Mouse (Mus musculus): ENCODE data around the gene Tiam1. TPM values are rescaled to one million over a fixed set of nuclear protein-coding genes. Genes with fewer than 3 reads are reported as not detected.

The Tiam1 gene
- total and polyA plus RNA-seq, 3 experiments: 1.8 to 5.3 (median 2.9) TPM

DNA sequence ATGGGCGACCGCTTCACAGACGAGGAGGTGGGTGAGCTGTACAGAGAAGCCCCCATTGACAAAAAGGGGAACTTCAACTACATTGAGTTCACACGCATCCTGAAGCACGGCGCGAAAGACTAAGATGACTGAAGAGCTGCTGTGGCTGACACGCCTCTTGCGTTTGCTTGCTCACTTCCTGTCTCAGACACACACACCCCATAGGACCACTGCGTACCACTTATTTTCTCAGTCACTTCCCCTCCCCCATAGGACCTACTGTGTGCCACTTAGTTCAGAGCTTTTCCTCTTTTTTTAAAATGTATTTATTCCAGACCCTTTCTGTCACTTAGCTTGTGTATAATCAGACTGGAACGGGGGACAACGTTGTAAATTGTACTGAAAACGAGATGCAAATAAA, 53.2 kb downstream of the Tiam1 start:
- DNase-seq (ENCODE audit: low spot score) (no peak), ATAC-seq (ENCODE audit: extremely low read depth, insufficient number of reproducible peaks, low FRiP score, poor library complexity, severe bottlenecking) (no peak)
- Histone ChIP-seq H3K27me3 (ENCODE audit: insufficient read depth, low read length) (no peaks in the 10 kb centered on the region), H3K36me3 (replicated peaks) (no peaks in the 10 kb centered on the region), H3K4me3 (ENCODE audit: low read depth, low read length) (no peak overlapping the region), H3K9me3 (replicated peaks) (peaks cover 51% of the 10 kb centered on the region), H3K4me1 (ENCODE audit: insufficient read depth, low read depth, low read length) (no peaks in the 10 kb centered on the region)
- TF ChIP-seq GATA2 (IDR thresholded peaks at IDR 0.05; ENCODE audit: borderline replicate concordance, low read depth, low read length) (no peak), GATA1 (IDR thresholded peaks at IDR 0.05; ENCODE audit: borderline replicate concordance, low read length) (no peak), TAL1 (conservative IDR thresholded peaks at IDR 0.05; ENCODE audit: low read depth, low read length) (no peak), POLR2AphosphoS5 (IDR thresholded peaks at IDR 0.05; ENCODE audit: insufficient replicate concordance, low read depth, low read length) (no peak), CTCF (IDR thresholded peaks at IDR 0.05; ENCODE audit: low read depth, low read length) (no peak)

GRCm38 (mm10) chr16:90087256-90087655, 56.3 kb downstream of the Tiam1 start:
- Histone ChIP-seq H3K9me3 (replicated peaks) (peaks cover 61% of the 10 kb centered on the region), H3K27me3 (ENCODE audit: insufficient read depth, low read length) (no peaks in the 10 kb centered on the region), H3K36me3 (replicated peaks) (no peaks in the 10 kb centered on the region), H3K4me1 (ENCODE audit: insufficient read depth, low read depth, low read length) (no peaks in the 10 kb centered on the region), H3K4me3 (ENCODE audit: low read depth, low read length) (no peak overlapping the region)
- DNase-seq (ENCODE audit: low spot score): no peak
- no peak for ATAC-seq (ENCODE audit: extremely low read depth, insufficient number of reproducible peaks, low FRiP score, poor library complexity, severe bottlenecking)
- TF ChIP-seq CTCF (IDR thresholded peaks at IDR 0.05; ENCODE audit: low read depth, low read length) (no peak), GATA2 (IDR thresholded peaks at IDR 0.05; ENCODE audit: borderline replicate concordance, low read depth, low read length) (no peak), POLR2AphosphoS5 (IDR thresholded peaks at IDR 0.05; ENCODE audit: insufficient replicate concordance, low read depth, low read length) (no peak), TAL1 (conservative IDR thresholded peaks at IDR 0.05; ENCODE audit: low read depth, low read length) (no peak), GATA1 (IDR thresholded peaks at IDR 0.05; ENCODE audit: borderline replicate concordance, low read length) (no peak)

- DNase-seq (ENCODE audit: low spot score) (no peak), ATAC-seq (ENCODE audit: extremely low read depth, insufficient number of reproducible peaks, low FRiP score, poor library complexity, severe bottlenecking) (no peak)
- Histone ChIP-seq H3K4me3 (ENCODE audit: low read depth, low read length) (no peak overlapping the region), H3K36me3 (replicated peaks) (no peaks in the 10 kb centered on the region), H3K4me1 (ENCODE audit: insufficient read depth, low read depth, low read length) (no peaks in the 10 kb centered on the region), H3K27me3 (ENCODE audit: insufficient read depth, low read length) (no peaks in the 10 kb centered on the region), H3K9me3 (replicated peaks) (peaks cover 57% of the 10 kb centered on the region)
- no peak for TF ChIP-seq GATA2 (IDR thresholded peaks at IDR 0.05; ENCODE audit: borderline replicate concordance, low read depth, low read length)
- no peak for TF ChIP-seq CTCF (IDR thresholded peaks at IDR 0.05; ENCODE audit: low read depth, low read length)
- no peak for TF ChIP-seq POLR2AphosphoS5 (IDR thresholded peaks at IDR 0.05; ENCODE audit: insufficient replicate concordance, low read depth, low read length)
- no peak for TF ChIP-seq GATA1 (IDR thresholded peaks at IDR 0.05; ENCODE audit: borderline replicate concordance, low read length)
- TF ChIP-seq TAL1 (conservative IDR thresholded peaks at IDR 0.05; ENCODE audit: low read depth, low read length): no peak
Measured at GRCm38 (mm10) chr16:90086111-90086510, 57.5 kb downstream of the Tiam1 start.

- DNase-seq (ENCODE audit: low spot score): no peak
- TF ChIP-seq TAL1 (conservative IDR thresholded peaks at IDR 0.05; ENCODE audit: low read depth, low read length) (no peak), POLR2AphosphoS5 (IDR thresholded peaks at IDR 0.05; ENCODE audit: insufficient replicate concordance, low read depth, low read length) (no peak), GATA1 (IDR thresholded peaks at IDR 0.05; ENCODE audit: borderline replicate concordance, low read length) (no peak), GATA2 (IDR thresholded peaks at IDR 0.05; ENCODE audit: borderline replicate concordance, low read depth, low read length) (no peak), CTCF (IDR thresholded peaks at IDR 0.05; ENCODE audit: low read depth, low read length) (no peak)
- Histone ChIP-seq H3K36me3 (replicated peaks) (no peaks in the 10 kb centered on the region), H3K4me1 (ENCODE audit: insufficient read depth, low read depth, low read length) (no peaks in the 10 kb centered on the region), H3K27me3 (ENCODE audit: insufficient read depth, low read length) (no peaks in the 10 kb centered on the region), H3K9me3 (replicated peaks) (peaks cover 57% of the 10 kb centered on the region), H3K4me3 (ENCODE audit: low read depth, low read length) (no peak overlapping the region)
- no peak for ATAC-seq (ENCODE audit: extremely low read depth, insufficient number of reproducible peaks, low FRiP score, poor library complexity, severe bottlenecking)
Measured at GRCm38 (mm10) chr16:90085580-90085979, 58.0 kb downstream of the Tiam1 start.

DNA sequence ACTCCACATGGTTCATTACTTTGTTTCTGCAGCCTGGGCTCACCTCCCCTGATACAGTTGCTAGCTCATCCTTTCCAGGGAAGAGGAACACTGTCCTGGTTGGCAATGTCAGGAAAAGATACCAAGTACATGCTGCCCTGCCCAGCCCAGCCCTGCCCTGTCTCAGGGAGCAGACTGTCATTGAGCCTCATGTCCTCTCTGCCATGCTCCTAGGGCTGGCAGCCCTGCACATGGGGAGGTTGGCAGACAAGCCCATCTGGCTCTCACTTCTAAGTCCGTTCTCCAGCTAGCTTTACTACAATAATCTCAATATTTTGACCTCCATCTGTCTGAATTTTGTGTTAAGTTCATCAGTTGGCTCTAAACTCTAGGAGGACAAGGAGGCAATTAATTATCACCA, 62.4 kb downstream of the Tiam1 start:
- no peaks in the 10 kb centered on the region for H3K36me3 ChIP-seq (replicated peaks)
- peaks cover 41% of the 10 kb centered on the region for H3K9me3 ChIP-seq (replicated peaks)
- DNase-seq (ENCODE audit: low spot score): no peak
- H3K4me1 ChIP-seq (ENCODE audit: insufficient read depth, low read depth, low read length): no peaks in the 10 kb centered on the region
- H3K27me3 ChIP-seq (ENCODE audit: insufficient read depth, low read length): no peaks in the 10 kb centered on the region
- no peak for ATAC-seq (ENCODE audit: extremely low read depth, insufficient number of reproducible peaks, low FRiP score, poor library complexity, severe bottlenecking)
- no peak for TF ChIP-seq GATA2 (IDR thresholded peaks at IDR 0.05; ENCODE audit: borderline replicate concordance, low read depth, low read length)
- H3K4me3 ChIP-seq (ENCODE audit: low read depth, low read length): no peak overlapping the region

DNA sequence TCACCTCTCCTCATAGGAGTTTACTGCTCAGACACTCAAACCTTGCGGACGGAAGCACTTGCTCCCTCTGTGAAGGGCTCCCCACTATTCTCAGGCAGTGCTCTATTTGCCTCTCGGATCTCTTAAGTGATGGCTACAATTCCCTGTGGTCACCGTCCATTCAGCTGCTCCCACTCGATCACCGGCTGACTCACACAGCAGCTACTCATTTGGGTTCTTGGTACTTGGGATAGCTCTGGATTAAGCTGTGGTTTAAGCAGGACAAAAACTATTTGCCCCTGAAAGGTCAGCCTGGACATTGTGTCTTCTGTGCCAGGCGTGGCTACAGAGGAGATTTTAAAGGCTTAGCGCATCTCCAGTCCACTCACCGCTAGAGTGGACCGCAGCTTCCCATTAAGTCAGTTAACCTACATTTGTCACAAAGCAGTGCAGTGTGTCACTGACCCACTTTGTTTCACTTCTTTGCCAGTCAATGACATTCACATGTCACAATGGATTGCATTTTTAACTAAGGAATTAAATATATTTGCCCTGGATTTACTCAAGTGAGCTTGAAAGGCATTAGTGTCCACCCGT, 64.7 kb downstream of the Tiam1 start:
- Histone ChIP-seq H3K4me1 (ENCODE audit: insufficient read depth, low read depth, low read length) (no peaks in the 10 kb centered on the region), H3K4me3 (ENCODE audit: low read depth, low read length) (no peak overlapping the region), H3K27me3 (ENCODE audit: insufficient read depth, low read length) (no peaks in the 10 kb centered on the region), H3K9me3 (replicated peaks) (peaks cover 26% of the 10 kb centered on the region), H3K36me3 (replicated peaks) (no peaks in the 10 kb centered on the region)
- TF ChIP-seq TAL1 (conservative IDR thresholded peaks at IDR 0.05; ENCODE audit: low read depth, low read length) (no peak), POLR2AphosphoS5 (IDR thresholded peaks at IDR 0.05; ENCODE audit: insufficient replicate concordance, low read depth, low read length) (no peak), GATA1 (IDR thresholded peaks at IDR 0.05; ENCODE audit: borderline replicate concordance, low read length) (no peak), CTCF (IDR thresholded peaks at IDR 0.05; ENCODE audit: low read depth, low read length) (no peak), GATA2 (IDR thresholded peaks at IDR 0.05; ENCODE audit: borderline replicate concordance, low read depth, low read length) (no peak)
- ATAC-seq (ENCODE audit: extremely low read depth, insufficient number of reproducible peaks, low FRiP score, poor library complexity, severe bottlenecking) (no peak), DNase-seq (ENCODE audit: low spot score) (no peak)
